ENCODE assay signal across 8 mouse cellular contexts in genomic region chr9:64021853-64022561, GRCm38 (mm10). TPM values are rescaled to one million over a fixed set of nuclear protein-coding genes. Genes with fewer than 3 reads are reported as not detected.
DNase-seq lines count a peak whose midpoint lies in the region; ATAC-seq lines count a peak whose summit lies in the region.

TSS of gene Smad6 (minus strand) at chr9:64022059.

- H3K9me3 ChIP-seq in megakaryocyte, embryonic 14.5 days = no peaks in the 10 kb centered on the region

- H3K36me3 ChIP-seq in megakaryocyte, embryonic 14.5 days (replicated peaks; ENCODE audit: low read length) = no peaks in the 10 kb centered on the region

- H3K27me3 ChIP-seq in megakaryocyte, embryonic 14.5 days (replicated peaks) = peaks cover 39% of the 10 kb centered on the region

- H3K4me3 ChIP-seq in megakaryocyte, embryonic 14.5 days (replicated peaks) = peak within 1 kb of the TSS; percentile 94

- peaks cover 93% of the 10 kb centered on the region for H3K4me1 ChIP-seq in megakaryocyte, embryonic 14.5 days

- ATAC-seq in common myeloid progenitor, adult 5-6 weeks (replicated peaks; ENCODE audit: low read depth, poor library complexity, severe bottlenecking) = peak; percentile 59

- DNase-seq in WW6 (ENCODE audit: low read depth, low spot score) = peak; percentile 73
- peak; percentile 80 for DNase-seq in gastrocnemius, postnatal 10 days
- peak; percentile 85 for DNase-seq in hindlimb bud, embryonic 11.5 days (ENCODE audit: extremely low spot score, low read depth, low spot score)
- DNase-seq in left cerebral cortex, adult 8-10 months (ENCODE audit: low spot score in 2 of 2) = peak; percentile 37 to 54
- peak; percentile 73 for DNase-seq in right cerebral cortex, postnatal 14 days
- peak; percentile 96 for DNase-seq in yolk sac, embryonic 10.5 days (ENCODE audit: low spot score)

RNA-seq across cellular contexts. Expression of gene Smad6, which starts in this region (rescaled TPM):
- total RNA-seq in common myeloid progenitor, adult 5-6 weeks (2017) = 0.69 and 1.2 TPM in 2 replicates
- 1 to 10 TPM; 3.0 to 4.6 TPM for total RNA-seq in gastrocnemius, postnatal 10 days (2021)
- total RNA-seq in left cerebral cortex, adult 8-10 months (2022) = 1 to 10 TPM; 1.9 to 2.8 (median 2.1) TPM
- polyA plus RNA-seq in megakaryocyte, embryonic 14.5 days (2012; ENCODE audit: insufficient read depth, low replicate concordance) = 19.3 and 52.2 TPM in 2 replicates

Comparison
In these comparisons a context has a peak if more than half of its experiments do, and no peak if none do; other contexts are left out.
1. Peak in every context shown above with its lines: DNase-seq, ATAC-seq and H3K4me3 ChIP-seq.
2. DNase-seq: peak in every context shown above with its lines; median percentile 96 in yolk sac, embryonic 10.5 days; 85 in hindlimb bud, embryonic 11.5 days; 80 in gastrocnemius, postnatal 10 days; 73 in WW6; 73 in right cerebral cortex, postnatal 14 days; 46 in left cerebral cortex, adult 8-10 months.